Mouse (Mus musculus): Measurements from ENCODE around the gene Itgb8. TPM values are rescaled to one million over a fixed set of nuclear protein-coding genes. Genes with fewer than 3 reads are reported as not detected.
A peak's percentile ranks its signal among the peaks of the same experiment; 100 is the strongest.

The Itgb8 gene
- total RNA-seq, 2 experiments from 2014 or later: not detected

DNA sequence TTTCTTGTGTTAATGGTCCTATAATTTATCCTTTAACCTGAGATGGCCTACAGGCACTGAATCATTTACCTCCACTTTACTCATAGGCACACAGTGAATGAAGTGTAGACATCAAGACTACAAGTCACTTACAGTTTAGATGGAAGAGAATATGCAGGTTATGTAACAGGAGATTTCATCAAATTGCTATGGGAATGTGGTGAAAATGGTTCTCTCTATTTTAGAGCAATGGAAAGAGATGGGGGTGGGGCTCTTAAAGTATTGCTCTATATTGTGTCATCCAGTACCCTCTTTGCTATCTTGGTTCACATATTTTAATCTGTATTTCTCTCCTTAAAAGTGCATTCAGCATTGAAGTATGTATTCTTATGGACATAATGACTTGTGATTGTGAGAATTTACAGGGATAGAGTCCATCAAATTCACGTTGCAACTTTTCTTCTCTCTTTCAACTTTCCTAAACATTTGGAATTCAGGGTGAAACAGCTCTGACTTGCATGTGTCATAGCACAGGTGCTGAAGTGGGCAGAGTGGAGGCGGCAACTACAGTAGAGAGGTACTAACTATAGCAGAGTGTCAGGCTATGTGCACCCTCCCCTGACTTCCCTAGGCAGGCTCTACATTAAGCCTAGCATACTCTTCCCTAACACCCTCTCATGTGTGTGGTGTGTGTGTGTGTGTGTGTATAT, 29.1 kb downstream of the Itgb8 start:
- ATAC-seq (replicated peaks; ENCODE audit: poor library complexity): peak; percentile 71

DNA sequence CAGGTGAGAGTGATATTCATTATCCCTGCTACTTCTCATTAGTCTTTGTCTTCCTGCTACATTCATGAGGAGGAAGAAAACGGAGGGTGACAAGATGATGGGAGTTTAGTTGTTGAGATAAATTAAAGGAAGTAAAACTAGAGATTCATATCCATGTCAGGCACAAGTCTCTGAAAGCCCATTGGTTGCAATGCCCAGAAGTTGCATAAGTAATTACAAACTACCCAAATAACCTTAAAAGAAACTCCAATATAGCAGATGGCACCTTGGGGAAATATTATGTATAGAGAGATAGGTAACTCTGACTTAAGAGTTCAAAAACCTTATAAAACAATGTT, 31.2 kb downstream of the Itgb8 start:
- ATAC-seq (replicated peaks; ENCODE audit: poor library complexity): peak; percentile 73

DNA sequence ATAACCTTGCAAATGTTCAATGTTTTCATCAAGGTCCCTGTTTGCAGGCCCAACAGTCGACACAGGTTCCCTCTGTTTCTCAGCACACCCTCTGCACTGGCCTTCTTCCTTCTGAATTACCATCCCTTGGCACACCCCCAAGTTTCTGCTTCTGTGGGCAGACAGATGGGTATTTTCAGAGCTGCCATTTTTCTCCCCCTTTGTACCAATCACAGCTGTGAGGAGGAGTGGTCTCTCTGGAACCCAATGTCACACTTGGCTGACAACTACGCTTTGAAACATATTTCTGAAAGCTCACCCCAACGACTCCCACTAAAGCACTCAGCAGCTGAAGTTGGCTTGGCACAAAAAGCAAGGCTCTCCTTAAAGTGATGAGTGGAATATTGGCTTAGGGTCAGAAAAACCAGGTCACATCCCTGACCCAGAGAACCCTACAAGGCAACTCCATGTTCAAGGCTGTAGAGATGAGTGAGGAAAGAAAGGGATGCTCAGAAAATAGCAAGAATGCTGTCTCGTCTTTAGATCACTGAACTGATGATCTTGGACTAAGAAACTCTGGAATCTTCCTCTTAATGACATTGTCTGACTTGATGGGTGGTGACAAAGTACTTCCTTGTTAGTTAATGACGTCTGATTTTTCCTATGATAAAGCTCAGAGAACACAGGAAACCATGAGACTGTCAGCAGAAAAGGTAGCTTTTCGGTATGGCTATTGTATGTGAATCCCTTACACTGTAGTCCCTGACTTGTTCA, 31.7 kb downstream of the Itgb8 start:
- peak; percentile 37 for ATAC-seq (replicated peaks; ENCODE audit: poor library complexity)

DNA sequence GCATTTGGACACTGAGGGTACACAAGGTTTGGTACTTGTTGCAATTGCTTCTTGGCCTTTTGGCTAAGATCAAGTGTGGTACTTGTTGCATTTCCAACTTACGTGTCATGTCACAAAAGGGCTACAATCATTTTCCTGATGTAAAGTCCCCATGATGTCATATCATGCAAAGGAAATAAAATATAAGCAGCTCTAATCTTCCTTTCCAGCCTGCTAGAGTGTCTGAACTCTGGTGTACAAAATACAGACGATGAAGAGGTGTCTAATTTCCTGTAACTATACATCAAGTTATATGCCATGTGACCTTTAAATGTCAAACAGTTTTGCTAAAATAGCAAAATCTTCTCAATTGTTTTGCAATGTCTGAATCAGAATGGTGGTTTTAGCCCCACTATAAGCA, 34.2 kb downstream of the Itgb8 start:
- no peak for ATAC-seq (replicated peaks; ENCODE audit: poor library complexity)

GRCm38 (mm10) chr12:119202766-119203165, 35.8 kb downstream of the Itgb8 start:
- ATAC-seq (replicated peaks; ENCODE audit: poor library complexity): no peak

GRCm38 (mm10) chr12:119195145-119195544, 43.5 kb downstream of the Itgb8 start:
- ATAC-seq (replicated peaks; ENCODE audit: poor library complexity): peak; percentile 96

DNA sequence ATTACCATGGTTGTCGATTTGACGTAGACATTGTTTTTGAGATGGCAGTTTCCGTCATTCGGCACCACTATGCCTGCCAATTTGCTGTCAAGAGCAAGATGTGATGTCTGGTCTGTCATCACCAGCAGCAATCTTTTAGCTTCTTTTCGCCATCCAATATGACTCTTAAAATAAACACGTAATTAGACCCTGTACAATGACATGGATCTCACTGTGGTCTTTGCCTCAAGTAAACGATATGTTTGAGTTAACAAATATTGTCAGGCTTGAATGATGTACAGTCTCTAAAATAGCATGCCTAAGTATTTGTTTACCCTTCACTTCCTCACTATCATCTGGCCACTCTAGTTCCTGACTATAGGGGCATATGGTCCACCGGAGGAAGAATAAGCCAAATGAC, 48.8 kb downstream of the Itgb8 start:
- ATAC-seq (replicated peaks; ENCODE audit: poor library complexity): no peak

- ATAC-seq (replicated peaks; ENCODE audit: poor library complexity): no peak
These were observed 53.2 kb downstream of the Itgb8 start for GRCm38 (mm10) chr12:119185441-119185840.

GRCm38 (mm10) chr12:119182215-119182924, 56.2 kb downstream of the Itgb8 start:
- no peak for ATAC-seq (replicated peaks; ENCODE audit: poor library complexity)

- no peak for ATAC-seq (replicated peaks; ENCODE audit: poor library complexity)
These were observed 62.6 kb downstream of the Itgb8 start for GRCm38 (mm10) chr12:119176017-119176416.

GRCm38 (mm10) chr12:119169828-119170539, 68.6 kb downstream of the Itgb8 start:
- ATAC-seq (replicated peaks; ENCODE audit: poor library complexity): peak; percentile 70

- ATAC-seq (replicated peaks; ENCODE audit: poor library complexity): no peak
These were observed 69.5 kb downstream of the Itgb8 start for GRCm38 (mm10) chr12:119169143-119169542.

GRCm38 (mm10) chr12:119165115-119165514, 73.5 kb downstream of the Itgb8 start:
- ATAC-seq (replicated peaks; ENCODE audit: poor library complexity): no peak

DNA sequence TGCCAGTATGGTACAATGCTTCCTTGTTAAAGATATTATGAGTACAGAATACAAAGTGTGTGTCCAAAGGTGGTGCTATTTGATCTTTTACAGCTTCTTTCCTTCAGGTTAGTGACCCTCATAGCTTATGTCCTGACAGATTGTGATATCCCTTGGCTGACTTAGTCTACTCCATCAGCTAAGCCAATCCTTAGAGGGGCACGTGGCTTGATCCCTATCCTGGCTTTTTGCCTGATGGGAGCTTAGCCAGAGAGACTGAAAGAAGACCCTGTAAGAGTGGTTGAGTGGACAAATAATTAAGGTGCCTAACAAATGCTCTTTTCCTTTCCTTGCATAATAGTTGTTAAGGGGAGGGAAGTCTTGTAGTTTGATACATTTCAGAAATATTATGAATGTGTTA, 73.9 kb downstream of the Itgb8 start:
- ATAC-seq (replicated peaks; ENCODE audit: poor library complexity): no peak

GRCm38 (mm10) chr12:119164176-119164575, 74.4 kb downstream of the Itgb8 start:
- ATAC-seq (replicated peaks; ENCODE audit: poor library complexity): peak; percentile 76

DNA sequence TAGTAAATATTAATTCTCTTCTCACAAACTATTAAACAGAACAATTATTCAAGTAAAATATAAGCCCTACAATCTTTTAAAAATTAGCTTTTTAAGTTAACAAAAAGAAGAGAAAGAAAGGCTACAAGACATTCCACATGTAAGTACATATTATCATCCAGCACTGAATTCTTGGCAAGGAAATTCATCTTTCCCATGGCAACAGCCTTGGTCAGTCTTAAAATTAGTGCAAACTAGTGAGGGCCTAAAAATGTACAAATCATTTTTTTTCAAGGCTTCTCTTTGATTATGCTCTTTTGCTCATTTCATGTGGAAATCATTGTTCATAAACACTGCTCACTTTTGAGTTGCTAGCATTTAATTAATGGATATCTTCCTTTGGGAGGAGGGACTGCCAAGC, 77.8 kb downstream of the Itgb8 start:
- no peak for ATAC-seq (replicated peaks; ENCODE audit: poor library complexity)

DNA sequence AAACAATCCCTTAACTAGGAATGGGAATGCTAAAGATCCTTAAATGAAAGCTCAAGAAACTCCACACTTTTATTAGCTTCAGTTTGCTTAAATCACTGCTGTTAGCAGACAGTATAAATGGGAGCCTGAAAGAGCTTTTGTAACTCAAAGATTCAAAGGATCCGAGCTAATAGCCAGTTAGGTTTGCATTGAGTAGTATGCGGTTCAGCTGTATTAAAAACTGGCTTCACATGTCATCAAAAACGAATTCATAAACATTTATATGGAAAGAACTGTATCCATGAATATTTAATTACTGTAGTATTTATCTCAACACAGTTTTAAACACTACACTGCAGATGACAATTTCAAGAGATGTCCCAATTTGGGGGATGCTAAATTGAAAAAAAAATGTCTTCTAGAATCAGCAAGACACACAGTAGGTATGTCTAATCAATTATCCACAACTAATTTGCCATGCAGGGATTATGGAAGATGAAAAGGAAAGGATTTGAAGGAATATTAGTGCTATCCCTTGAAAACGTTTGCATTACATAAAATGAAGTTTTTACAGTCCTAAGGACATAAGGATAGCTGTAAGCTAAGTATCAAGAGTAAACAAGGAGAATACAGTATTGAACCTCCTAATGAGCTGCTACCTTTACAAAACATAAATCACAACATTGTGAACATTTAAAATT, 79.2 kb downstream of the Itgb8 start:
- ATAC-seq (replicated peaks; ENCODE audit: poor library complexity): no peak

GRCm38 (mm10) chr12:119157686-119158085, 80.9 kb downstream of the Itgb8 start:
- ATAC-seq (replicated peaks; ENCODE audit: poor library complexity): peak; percentile 93

DNA sequence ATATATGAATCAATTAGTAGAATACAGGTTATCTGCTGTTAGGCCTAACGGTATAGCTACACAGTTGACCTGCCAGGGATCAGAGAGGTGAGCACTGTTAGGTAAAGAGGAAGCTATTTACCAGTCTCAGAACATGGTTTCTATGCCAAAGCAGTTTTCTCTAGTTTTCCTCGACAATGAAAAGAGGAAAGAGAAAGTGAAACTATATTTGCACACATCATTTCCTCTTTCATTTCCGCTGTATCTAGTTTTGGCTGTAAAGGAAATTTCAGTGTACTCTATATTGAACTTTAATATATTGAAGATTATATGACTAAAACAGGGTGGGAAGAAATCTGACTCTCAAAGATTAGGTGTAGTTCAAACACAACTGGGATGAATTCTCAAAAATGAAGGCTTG, 81.5 kb downstream of the Itgb8 start:
- peak; percentile 75 for ATAC-seq (replicated peaks; ENCODE audit: poor library complexity)

GRCm38 (mm10) chr12:119155566-119155965, 83.0 kb downstream of the Itgb8 start:
- ATAC-seq (replicated peaks; ENCODE audit: poor library complexity): no peak

GRCm38 (mm10) chr12:119150956-119151355, 87.6 kb downstream of the Itgb8 start:
- ATAC-seq (replicated peaks; ENCODE audit: poor library complexity): peak; percentile 42; the same call in 1 of the 2 replicates
